Mouse (Mus musculus) G1E (cell line): ENCODE data around the gene Gm20716.

Experiments
- CTCF ChIP-seq: IDR thresholded peaks from 2 replicates; pipeline ENCODE4 v1.5.1; 2012; ENCODE audit warnings: low read depth, low read length, inconsistent platforms, mixed read lengths
- GATA1 ChIP-seq: IDR thresholded peaks from 2 replicates; pipeline ENCODE4 v1.6.1; 2012; ENCODE audit warnings: borderline replicate concordance, low read length, inconsistent platforms, mixed read lengths
- POLR2AphosphoS5 ChIP-seq: IDR thresholded peaks from 2 replicates; pipeline ENCODE4 v1.6.1; 2012; ENCODE audit warnings: low read depth, low read length, inconsistent platforms; ENCODE audit not compliant: insufficient replicate concordance
- TAL1 ChIP-seq: conservative IDR thresholded peaks from 2 replicates; pipeline ENCODE4 v1.6.1; 2012; ENCODE audit warnings: low read depth, low read length, inconsistent platforms, mixed read lengths

- no peak for TF ChIP-seq POLR2AphosphoS5
- TF ChIP-seq CTCF, result no peak
- TF ChIP-seq GATA1, result no peak
- no peak for TF ChIP-seq TAL1
Measured at GRCm38 (mm10) chr2:168243278-168243677, 13.1 kb upstream of the Gm20716 start.
